12 mouse cellular contexts compared by ENCODE assay signal in genomic region chr3:94693329-94693825, GRCm38 (mm10). TPM values are rescaled to one million over a fixed set of nuclear protein-coding genes. Genes with fewer than 3 reads are reported as not detected.
A peak's percentile ranks its signal among the peaks of the same experiment; 100 is the strongest.
DNase-seq lines count a peak whose midpoint lies in the region; ATAC-seq and TF ChIP-seq lines count a peak whose summit lies in the region.
"Had no signal": no experiment of that assay in that cellular context is flagged by ENCODE, and none has a peak within 500 bp of the region (broad histone marks: within the 10 kb centered on the region; RNA-seq: fewer than 3 reads in every experiment).

Selenbp2 (plus strand) TSS chr3:94693556.

- no peaks in the 10 kb centered on the region for H3K9me3 ChIP-seq in embryonic facial prominence, embryonic 13.5 days
- no peaks in the 10 kb centered on the region for H3K9me3 ChIP-seq in embryonic facial prominence, embryonic 10.5 days
- H3K9me3 ChIP-seq in kidney, embryonic 16.5 days (ENCODE audit: low read length) = no peaks in the 10 kb centered on the region
- H3K9me3 ChIP-seq in lung, postnatal 0 days (ENCODE audit: low read length) = no peaks in the 10 kb centered on the region
- H3K9me3 ChIP-seq in forebrain, postnatal 0 days (ENCODE audit: low read length) = no peaks in the 10 kb centered on the region
- H3K9me3 ChIP-seq: forebrain, embryonic 12.5 days; neural tube, embryonic 12.5 days had no signal

- H3K4me1 ChIP-seq in embryonic facial prominence, embryonic 13.5 days = peaks cover 13% of the 10 kb centered on the region
- H3K4me1 ChIP-seq in embryonic facial prominence, embryonic 10.5 days = peaks cover 12% of the 10 kb centered on the region
- peaks cover 15% of the 10 kb centered on the region for H3K4me1 ChIP-seq in kidney, embryonic 16.5 days (ENCODE audit: insufficient read depth, low read length)
- no peaks in the 10 kb centered on the region for H3K4me1 ChIP-seq in lung, postnatal 0 days (ENCODE audit: insufficient read depth, low read depth, low read length)
- no peaks in the 10 kb centered on the region for H3K4me1 ChIP-seq in forebrain, postnatal 0 days (ENCODE audit: insufficient read depth)
- H3K4me1 ChIP-seq: forebrain, embryonic 12.5 days; neural tube, embryonic 12.5 days had no signal

- 47% methylated on average over 5 of the region's 5 CpGs for WGBS in embryonic facial prominence, embryonic 13.5 days
- WGBS in embryonic facial prominence, embryonic 10.5 days = 64% methylated on average over 5 of the region's 5 CpGs
- WGBS in kidney, embryonic 16.5 days = 3% methylated on average over 5 of the region's 5 CpGs
- WGBS in lung, postnatal 0 days = 15% methylated on average over 5 of the region's 5 CpGs
- WGBS in forebrain, postnatal 0 days = 78% methylated on average over 5 of the region's 5 CpGs

- ATAC-seq in embryonic facial prominence, embryonic 13.5 days (ENCODE audit: insufficient number of reproducible peaks, insufficient read depth, low FRiP score, low TSS enrichment, low read depth) = no peak
- ATAC-seq in kidney, embryonic 16.5 days (ENCODE audit: low FRiP score, low TSS enrichment) = peak; percentile 66; the same call in 1 of the 2 replicates
- ATAC-seq in lung, postnatal 0 days = peak; percentile 74
- ATAC-seq in forebrain, postnatal 0 days = no peak

- H3K27me3 ChIP-seq in embryonic facial prominence, embryonic 13.5 days = no peaks in the 10 kb centered on the region
- H3K27me3 ChIP-seq in embryonic facial prominence, embryonic 10.5 days (replicated peaks; ENCODE audit: low read depth, poor library complexity, severe bottlenecking) = no peaks in the 10 kb centered on the region
- no peaks in the 10 kb centered on the region for H3K27me3 ChIP-seq in kidney, embryonic 16.5 days (ENCODE audit: insufficient read depth, low read length)
- H3K27me3 ChIP-seq in lung, postnatal 0 days (replicated peaks; ENCODE audit: insufficient read depth, low read length) = no peaks in the 10 kb centered on the region
- no peaks in the 10 kb centered on the region for H3K27me3 ChIP-seq in forebrain, postnatal 0 days (ENCODE audit: insufficient read depth, low read length)
- H3K27me3 ChIP-seq: forebrain, embryonic 12.5 days; neural tube, embryonic 12.5 days had no signal

- no peak within 1 kb of the TSS for H3K4me3 ChIP-seq in embryonic facial prominence, embryonic 13.5 days
- no peak within 1 kb of the TSS for H3K4me3 ChIP-seq in embryonic facial prominence, embryonic 10.5 days
- no peak within 1 kb of the TSS for H3K4me3 ChIP-seq in kidney, embryonic 16.5 days (ENCODE audit: low read length)
- no peak within 1 kb of the TSS for H3K4me3 ChIP-seq in lung, postnatal 0 days (ENCODE audit: low read depth, low read length)
- no peak within 1 kb of the TSS for H3K4me3 ChIP-seq in forebrain, postnatal 0 days (ENCODE audit: low read depth, low read length)
- H3K4me3 ChIP-seq: forebrain, embryonic 12.5 days; neural tube, embryonic 12.5 days had no signal

- H3K4me2 ChIP-seq in embryonic facial prominence, embryonic 13.5 days = no peak within 1 kb of the TSS
- H3K4me2 ChIP-seq in kidney, embryonic 16.5 days (replicated peaks; ENCODE audit: low read depth, low read length) = peak within 1 kb of the TSS; percentile 21
- H3K4me2 ChIP-seq in lung, postnatal 0 days (replicated peaks; ENCODE audit: low read depth, low read length) = no peak within 1 kb of the TSS
- H3K4me2 ChIP-seq in forebrain, postnatal 0 days (ENCODE audit: low read depth) = no peak within 1 kb of the TSS
- H3K4me2 ChIP-seq: forebrain, embryonic 12.5 days; neural tube, embryonic 12.5 days had no signal

- no peaks in the 10 kb centered on the region for H3K36me3 ChIP-seq in embryonic facial prominence, embryonic 13.5 days
- H3K36me3 ChIP-seq in embryonic facial prominence, embryonic 10.5 days (replicated peaks) = no peaks in the 10 kb centered on the region
- H3K36me3 ChIP-seq in kidney, embryonic 16.5 days (ENCODE audit: insufficient read depth, low read length) = no peaks in the 10 kb centered on the region
- no peaks in the 10 kb centered on the region for H3K36me3 ChIP-seq in lung, postnatal 0 days (ENCODE audit: insufficient read depth, low read length)
- H3K36me3 ChIP-seq in forebrain, postnatal 0 days (ENCODE audit: insufficient read depth) = no peaks in the 10 kb centered on the region
- H3K36me3 ChIP-seq: forebrain, embryonic 12.5 days; neural tube, embryonic 12.5 days had no signal

- H3K9ac ChIP-seq in embryonic facial prominence, embryonic 13.5 days = 0 out of 2 replicates have a peak within 1 kb of the TSS, but pooled peaks have one; percentile 27
- H3K9ac ChIP-seq in kidney, embryonic 16.5 days (replicated peaks; ENCODE audit: low read length) = 0 out of 2 replicates have a peak within 1 kb of the TSS, but pooled peaks have one; percentile 16
- H3K9ac ChIP-seq in lung, postnatal 0 days (replicated peaks; ENCODE audit: low read depth) = no peak within 1 kb of the TSS
- no peak within 1 kb of the TSS for H3K9ac ChIP-seq in forebrain, postnatal 0 days
- H3K9ac ChIP-seq: forebrain, embryonic 12.5 days; neural tube, embryonic 12.5 days had no signal

- DNase-seq in embryonic facial prominence, embryonic 10.5 days (ENCODE audit: low spot score) = no peak
- DNase-seq in MN1 (ENCODE audit: low spot score) = peak; percentile 3
- DNase-seq in lung, postnatal 0 days (ENCODE audit: low spot score) = peak; percentile 70
- DNase-seq in forebrain, postnatal 0 days = no peak
- no peak for DNase-seq in spleen, postnatal 10 days (ENCODE audit: low spot score in 2 of 2)
- no peak for DNase-seq in thymus, postnatal 25 days

- H3K27ac ChIP-seq in embryonic facial prominence, embryonic 13.5 days = no peak within 1 kb of the TSS
- no peak within 1 kb of the TSS for H3K27ac ChIP-seq in embryonic facial prominence, embryonic 10.5 days (replicated peaks)
- H3K27ac ChIP-seq in kidney, embryonic 16.5 days (ENCODE audit: low read length) = peak within 1 kb of the TSS; percentile 38; the same call in 1 of the 2 replicates
- H3K27ac ChIP-seq in lung, postnatal 0 days (ENCODE audit: low read length) = no peak within 1 kb of the TSS
- H3K27ac ChIP-seq in forebrain, postnatal 0 days (ENCODE audit: low read depth, low read length) = no peak within 1 kb of the TSS
- H3K27ac ChIP-seq: forebrain, embryonic 12.5 days; neural tube, embryonic 12.5 days had no signal

- TF ChIP-seq EP300 in lung, postnatal 0 days (IDR thresholded peaks at IDR 0.05) = no peak

- TF ChIP-seq CTCF in lung, postnatal 0 days (IDR thresholded peaks at IDR 0.05) = no peak
- no peak for TF ChIP-seq CTCF in forebrain, postnatal 0 days (IDR thresholded peaks at IDR 0.05; ENCODE audit: low read depth)

RNA-seq across cellular contexts. Expression of gene Selenbp2, which starts in this region (rescaled TPM):
- polyA plus RNA-seq in embryonic facial prominence, embryonic 13.5 days (2015; fragmentation: Nextera tagmentation; extraction: Ambion mirVana) = 1.1 and 1.6 TPM in 2 replicates
- not detected in 2 replicates for polyA plus RNA-seq in embryonic facial prominence, embryonic 10.5 days (2016; fragmentation: Nextera tagmentation; extraction: Ambion mirVana)
- 2.2 and 4.6 TPM in 2 replicates for polyA plus RNA-seq in kidney, embryonic 16.5 days (2015; fragmentation: Nextera tagmentation; extraction: Ambion mirVana)
- 7.8 and 8.5 TPM in 2 replicates for polyA plus RNA-seq in lung, postnatal 0 days (2015; fragmentation: Nextera tagmentation; extraction: Ambion mirVana)
- total RNA-seq in forebrain, postnatal 0 days (2014; rRNA removed) = 0.62 and 1.2 TPM in 2 replicates
- 0.52 TPM in 1 of 2 replicates, not detected in the other for polyA plus RNA-seq in forebrain, postnatal 0 days (2015; fragmentation: Nextera tagmentation; extraction: Ambion mirVana)
- total RNA-seq: megakaryocyte, adult 5-6 weeks had no signal
- polyA plus RNA-seq: cortical plate, adult 2 months; neural tube, embryonic 12.5 days had no signal

Comparison
In these comparisons a context has a peak if more than half of its experiments do, and no peak if none do; other contexts are left out.
1. ATAC-seq: peak in kidney, embryonic 16.5 days (single experiment) and lung, postnatal 0 days (single experiment); none in embryonic facial prominence, embryonic 13.5 days (single experiment) and forebrain, postnatal 0 days (single experiment).
2. H3K9ac ChIP-seq: peak in embryonic facial prominence, embryonic 13.5 days (single experiment) and kidney, embryonic 16.5 days (single experiment); none in lung, postnatal 0 days (single experiment) and forebrain, postnatal 0 days (single experiment).
3. DNase-seq: peak in MN1 (single experiment) and lung, postnatal 0 days (single experiment); none in embryonic facial prominence, embryonic 10.5 days (single experiment), forebrain, postnatal 0 days (single experiment), spleen, postnatal 10 days (0 of 2) and thymus, postnatal 25 days (single experiment).